Mouse (Mus musculus): Measurements from ENCODE around the gene 1520401A03Rik.

- TF ChIP-seq EP300 (optimal IDR thresholded peaks at IDR 0.05) (no peak), CTCF (IDR thresholded peaks at IDR 0.05; ENCODE audit: low read depth) (no peak)
Measured at GRCm38 (mm10) chr17:23744651-23745050, 22.1 kb upstream of the 1520401A03Rik start.
